Mouse (Mus musculus): Measurements from ENCODE around the gene Trip13.

GRCm38 (mm10) chr13:73960117-73960652, 22.6 kb upstream of the Trip13 start:
- no peak for TF ChIP-seq ZC3H11A (IDR thresholded peaks at IDR 0.05; ENCODE audit: borderline replicate concordance, low read depth, low read length)
- TF ChIP-seq HCFC1 (IDR thresholded peaks at IDR 0.05; ENCODE audit: borderline replicate concordance, insufficient read depth, low read length), result no peak
- no peak for TF ChIP-seq MAFK (IDR thresholded peaks at IDR 0.05; ENCODE audit: insufficient read depth, low read depth, low read length)
- no peak for TF ChIP-seq ZNF384 (IDR thresholded peaks at IDR 0.05; ENCODE audit: low read depth, low read length)

All from ES-E14 (cell line).